Mouse (Mus musculus) R1 (cell line): ENCODE measurements at regions not wholly inside any gene's neighbourhood (a gene's known extent, or its start where the extent isn't known, plus 50 kb on each side); places are given as distances from the start of the nearest gene placed in this dataset.

Experiments used
- DNase-seq: peaks from one replicate; pipeline ENCODE4 v3.0.0-alpha.2; 2018; ENCODE audit warnings: low read depth, low spot score

DNA sequence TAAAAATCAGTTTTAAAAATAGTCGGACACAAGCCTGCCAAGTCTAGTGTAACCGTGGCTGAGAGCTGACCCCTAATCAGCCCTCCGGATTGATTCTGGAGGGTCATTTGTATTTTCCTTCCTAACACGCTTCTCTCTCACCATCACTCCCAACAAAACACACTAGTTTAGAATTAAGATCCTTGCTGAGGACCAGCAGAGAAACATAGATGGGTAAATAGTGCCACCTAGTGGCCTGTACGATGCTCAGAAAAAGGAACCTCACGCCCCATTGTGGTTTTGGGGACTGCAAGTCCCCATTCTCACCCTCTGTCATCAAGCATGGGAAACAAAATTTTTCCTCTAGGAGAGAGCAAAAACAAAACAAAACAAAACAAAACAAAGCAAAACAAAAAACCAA, 271.6 kb upstream of the Atp11b start:
- DNase-seq, result peak; percentile 82

DNA sequence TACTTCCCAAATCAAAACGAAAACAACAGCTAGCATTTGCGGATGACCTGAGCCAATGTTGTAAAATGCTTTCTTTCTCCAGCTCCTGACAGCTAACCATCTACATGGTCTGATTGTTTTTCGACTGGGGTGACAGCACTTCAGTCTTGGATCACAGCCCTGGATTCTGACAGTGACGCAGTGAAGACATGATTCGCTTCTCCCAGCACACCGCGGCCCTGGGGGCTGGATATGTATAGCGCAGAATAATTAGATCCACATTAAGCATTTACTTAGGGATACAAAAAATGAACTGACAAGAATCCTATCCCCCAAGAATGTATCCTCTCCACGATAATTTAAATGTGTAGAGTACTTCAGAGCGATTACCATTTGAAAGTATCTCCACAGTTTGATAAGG, 271.1 kb upstream of the Atp11b start:
- no peak for DNase-seq

DNA sequence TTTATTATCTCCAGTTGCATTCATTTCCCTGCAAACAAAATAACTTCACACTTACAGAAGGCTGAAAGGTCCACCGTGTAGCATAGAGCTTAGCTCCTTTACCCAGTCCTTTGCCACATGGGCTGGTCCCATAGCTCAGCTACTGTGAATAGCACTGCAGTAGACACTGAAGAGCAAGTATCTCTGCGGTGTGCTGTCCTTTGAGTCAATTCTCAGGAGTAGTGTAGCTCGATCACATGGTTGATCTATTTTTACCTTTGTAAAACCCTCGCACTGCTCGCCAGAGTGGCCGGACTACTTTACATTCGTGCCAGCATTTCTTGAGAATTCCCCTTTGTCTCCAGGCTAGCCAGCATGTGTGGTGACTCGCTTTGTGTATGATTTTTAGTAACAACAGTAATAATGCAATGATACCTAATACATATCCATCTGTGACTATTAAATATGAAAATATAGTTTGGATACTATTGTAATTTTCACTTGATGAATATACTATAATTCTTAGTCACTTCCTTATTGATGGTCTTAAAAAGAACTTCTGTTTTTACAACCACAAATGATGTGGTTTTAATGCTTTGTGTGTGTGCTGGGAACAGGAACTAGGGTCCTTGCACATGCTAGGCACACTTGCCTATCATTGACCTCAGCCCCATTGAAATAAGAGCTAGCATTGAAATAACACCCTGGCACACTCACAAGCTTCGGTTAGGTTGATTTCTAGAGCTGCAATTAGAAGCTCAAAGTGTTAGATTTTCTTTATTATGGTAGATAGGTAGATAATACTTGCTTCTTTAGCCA, 257.7 kb upstream of the Atp11b start:
- no peak for DNase-seq

DNA sequence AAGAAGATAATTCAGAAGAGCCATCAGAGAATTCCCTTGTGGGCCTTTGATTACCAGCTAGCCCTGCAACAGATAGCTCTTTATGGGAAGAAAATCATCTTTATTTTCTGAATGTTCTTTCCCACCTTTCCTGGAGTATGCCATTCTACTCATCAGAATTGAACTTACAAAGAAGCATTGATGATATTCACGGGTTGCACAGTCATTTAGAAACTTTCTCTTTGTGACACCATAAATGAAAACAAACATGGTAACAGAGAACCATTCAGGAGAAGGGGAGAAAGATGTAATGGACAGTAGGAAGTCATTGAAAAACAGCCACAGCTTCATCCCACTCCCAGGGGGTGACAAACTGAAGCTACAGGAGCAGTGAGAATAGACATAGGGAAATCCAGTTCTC, 243.6 kb upstream of the Atp11b start:
- DNase-seq, result no peak

DNA sequence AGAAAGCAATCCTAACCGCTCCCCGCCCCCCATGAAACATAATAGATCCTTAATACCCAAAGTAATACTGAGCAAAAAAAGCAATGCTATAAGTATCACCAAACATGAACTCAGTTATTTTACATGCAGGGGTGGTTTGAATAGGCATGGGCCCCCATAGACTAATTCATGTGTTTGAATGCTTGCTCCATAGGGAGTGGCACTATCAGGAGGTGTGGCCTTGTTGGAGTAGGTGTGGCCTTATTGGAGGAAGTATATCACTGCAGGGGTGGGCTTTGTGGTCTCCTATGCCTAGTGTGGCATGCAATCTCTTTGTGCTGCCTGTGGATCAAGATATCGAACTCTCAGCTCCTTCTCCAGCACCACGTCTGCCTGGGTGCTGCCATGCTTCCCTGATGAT, 237.4 kb upstream of the Atp11b start:
- DNase-seq, result no peak

DNA sequence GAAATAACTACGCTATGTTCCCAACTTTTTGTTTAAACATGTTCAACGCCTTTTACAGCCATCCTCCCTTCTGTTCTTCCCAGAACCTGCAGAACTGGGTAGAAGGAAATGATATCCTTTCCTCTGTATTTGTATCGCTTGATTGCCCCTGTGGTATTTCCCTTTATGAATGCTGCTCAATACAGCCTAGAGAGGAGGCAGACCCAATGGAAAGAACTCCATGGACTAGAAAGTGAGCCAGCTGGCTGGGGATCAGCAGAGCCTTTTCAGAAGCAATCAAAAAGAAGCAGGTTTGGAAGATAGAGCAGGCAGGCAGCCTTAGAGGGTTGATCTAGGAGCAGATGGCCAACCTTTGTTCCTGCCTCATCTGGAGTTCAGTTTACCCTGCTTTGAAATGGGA, 233.8 kb upstream of the Atp11b start:
- no peak for DNase-seq

DNA sequence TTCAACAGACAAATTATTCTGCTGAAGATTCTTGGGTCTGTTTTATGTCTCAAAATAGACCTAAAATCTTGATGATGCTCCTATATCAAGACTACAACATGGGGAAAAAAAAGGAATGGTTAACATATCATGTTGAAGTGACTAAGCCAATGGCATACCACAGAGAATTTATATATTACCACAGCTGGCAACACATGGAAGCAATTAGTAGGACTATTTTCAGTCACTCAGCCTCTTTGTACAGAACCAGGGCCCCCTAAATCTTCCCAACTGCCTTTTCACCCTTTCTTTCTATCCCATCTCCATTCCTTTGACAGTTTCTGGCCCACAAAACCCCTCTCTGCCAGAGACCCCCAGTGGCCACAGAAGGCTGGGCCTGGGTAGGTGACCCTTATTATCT, 206.2 kb upstream of the Atp11b start:
- DNase-seq, result no peak

DNA sequence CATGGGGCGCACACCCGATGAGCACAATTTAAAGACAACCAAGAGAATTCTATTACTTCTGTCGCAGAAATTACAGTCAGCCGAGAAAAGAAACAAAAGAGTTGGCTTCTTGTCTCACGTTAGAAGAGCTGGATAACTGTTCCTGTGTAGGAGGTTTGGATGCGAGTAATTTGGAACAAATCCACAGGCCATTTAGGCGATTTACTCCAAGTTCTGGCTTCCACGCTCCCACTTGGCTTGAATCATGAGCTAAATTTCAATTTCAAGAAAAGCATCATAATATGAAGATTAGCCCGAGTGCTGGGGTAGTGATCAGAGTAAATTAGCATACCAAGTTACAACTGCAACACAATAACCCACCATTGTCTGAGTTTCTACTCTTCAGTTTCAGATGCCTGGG, 202.1 kb upstream of the Atp11b start:
- DNase-seq, result no peak

DNA sequence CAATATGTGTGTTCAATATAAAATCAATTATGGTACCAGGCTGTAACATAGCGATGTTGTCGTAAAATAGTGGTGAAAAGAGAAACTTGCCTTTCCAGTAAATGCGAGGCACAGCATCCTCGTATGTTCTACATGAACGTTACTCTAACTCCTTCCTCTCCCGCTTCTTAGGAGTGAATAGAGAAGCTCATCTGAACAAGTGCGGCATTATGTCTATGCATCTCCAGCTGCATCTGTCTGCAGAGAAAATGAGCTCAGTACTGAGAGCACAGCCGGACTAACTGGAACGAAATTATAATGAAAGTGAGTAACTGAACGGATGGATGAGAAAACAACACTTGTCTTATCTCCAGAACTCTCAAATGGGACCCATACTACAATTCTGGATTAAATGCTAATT, 193.5 kb upstream of the Atp11b start:
- no peak for DNase-seq

DNA sequence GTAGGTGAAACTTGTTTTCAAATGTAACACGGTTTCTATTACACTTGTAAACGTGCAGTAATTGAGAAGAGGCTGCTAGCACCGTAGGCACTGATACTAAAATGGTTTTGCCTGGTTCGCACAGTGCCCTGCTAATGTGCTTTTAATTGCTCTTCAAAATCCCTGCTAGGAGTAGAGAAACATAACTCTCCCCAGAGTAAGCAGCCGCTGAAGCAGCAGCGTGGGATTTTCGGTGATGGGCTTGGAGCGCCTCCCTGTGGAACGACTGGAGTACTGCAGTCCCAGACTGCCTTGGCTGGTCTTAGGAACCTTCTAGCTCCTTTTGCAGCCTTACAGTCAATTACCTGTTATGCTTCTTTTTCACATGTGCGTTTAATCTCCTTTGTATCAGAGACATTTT, 179.5 kb upstream of the Atp11b start:
- DNase-seq, result peak; percentile 54
